Mouse (Mus musculus) heart, adult 2 months (tissue): ENCODE data around the gene Dmrtc2. TPM values are rescaled to one million over a fixed set of nuclear protein-coding genes. Genes with fewer than 3 reads are reported as not detected.
"Not testable (repeated sequence)": the region's sequence is repeated elsewhere in the genome, so short reads cannot be mapped to it uniquely, and the experiment has no call there.

Experiments
- DNase-seq, 2 experiments: peaks; one replicate each; pipeline ENCODE4 v3.0.0; 2021
- H3K27ac ChIP-seq: fragments of 200-600 bp; 2 replicates; pipeline ENCODE4 v1.8.1; 2022
- H3K27me3 ChIP-seq: fragments of 200-500 bp; 2 replicates; pipeline ENCODE4 v1.6.1; 2012; ENCODE audit warnings: mild to moderate bottlenecking, low read length, inconsistent platforms, mixed read lengths; ENCODE audit not compliant: control insufficient read depth, insufficient read depth
- H3K36me3 ChIP-seq: fragments of 200-500 bp; 2 replicates; pipeline ENCODE4 v1.6.1; 2012; ENCODE audit warnings: low read length, inconsistent platforms; ENCODE audit not compliant: control insufficient read depth, insufficient read depth
- H3K4me1 ChIP-seq: fragments of 200-500 bp; 2 replicates; pipeline ENCODE4 v1.6.1; 2011; ENCODE audit warnings: low read length; ENCODE audit not compliant: control insufficient read depth, insufficient read depth
- H3K4me3 ChIP-seq: fragments of 200-600 bp; 2 replicates; pipeline ENCODE4 v1.8.1; 2022
- H3K79me2 ChIP-seq: fragments of 200-500 bp; replicated peaks from 2 replicates; pipeline ENCODE4 v1.6.1; 2012; ENCODE audit warnings: mild to moderate bottlenecking, inconsistent platforms, low read length, moderate library complexity, mixed read lengths; ENCODE audit not compliant: control insufficient read depth, insufficient read depth
- H3K9ac ChIP-seq: fragments of 200-500 bp; 2 replicates; pipeline ENCODE4 v1.6.1; 2012; ENCODE audit warnings: low read depth, mild to moderate bottlenecking, control low read depth, inconsistent platforms, low read length, mixed read lengths
- CTCF ChIP-seq: fragments of 200-600 bp; IDR thresholded peaks from 2 replicates; pipeline ENCODE4 v1.8.1; 2022; ENCODE audit warnings: antibody characterized with exemption, mild to moderate bottlenecking, moderate library complexity
- EP300 ChIP-seq: fragments of 200-500 bp; IDR thresholded peaks from 2 replicates; pipeline ENCODE4 v1.6.1; 2011; ENCODE audit warnings: low read depth, low read length, control low read depth; ENCODE audit not compliant: insufficient read depth
- POLR2A ChIP-seq: fragments of 200-500 bp; IDR thresholded peaks from 2 replicates; pipeline ENCODE4 v1.6.1; 2011; ENCODE audit warnings: mild to moderate bottlenecking, low read depth, low read length, control low read depth; ENCODE audit not compliant: insufficient read depth
- WGBS: fragments of 180-500 bp; shearing (Covaris S2); methylation state at CpG from one replicate; pipeline ENCODE4 v1.1.7; 2018; 5-methylcytosine and 5-hydroxymethylcytosine counted together
- intact Hi-C: fragments of 180-260 bp; cut with DNase I; formaldehyde crosslinking; loops from one replicate; pipeline ENCODE4 v1.15.1; 2025
- polyA plus RNA-seq: library from polyadenylated mRNA; depleted of rRNA; stranded (reverse); fragments of >200 nt; gene quantifications from 2 replicates; pipeline ENCODE4 v1.2.3, GENCODE M21; 2012
- total RNA-seq, 2 experiments: library from RNA; stranded (reverse); gene quantifications; 2 replicates each; pipeline ENCODE4 v1.2.3; 2021

Gene Dmrtc2
- total and polyA plus RNA-seq, 3 experiments, result not detected

DNA sequence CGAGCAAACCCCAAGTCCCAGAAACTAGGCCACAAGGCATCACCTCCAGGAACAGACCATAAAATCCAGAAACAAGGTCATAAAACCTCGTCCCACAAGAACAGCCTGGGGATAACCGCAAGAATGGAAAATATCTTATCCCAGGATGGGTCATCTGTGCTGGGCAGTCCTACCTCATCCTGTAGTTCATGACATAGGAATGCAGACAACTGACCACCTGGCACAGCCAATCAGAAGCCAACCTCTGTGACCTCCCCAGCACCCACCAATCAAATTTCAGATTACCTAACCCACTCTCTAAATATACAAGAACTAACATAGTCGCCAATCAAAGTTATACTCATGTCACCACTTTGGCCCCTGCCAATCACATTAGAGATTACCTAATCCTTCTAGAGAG is 28.8 kb upstream of the Dmrtc2 start:
- Histone ChIP-seq H3K27me3 (no peaks in the 10 kb centered on the region), H3K36me3 (no peaks in the 10 kb centered on the region), H3K79me2 (no peaks in the 10 kb centered on the region), H3K4me1 (no peaks in the 10 kb centered on the region), H3K27ac (no peak overlapping the region), H3K4me3 (no peak overlapping the region), H3K9ac (no peak overlapping the region)
- 77% methylated on average over 4 of the region's 4 CpGs for WGBS
- no peak for TF ChIP-seq EP300
- no peak for TF ChIP-seq CTCF
- no peak for TF ChIP-seq POLR2A
- no peak for DNase-seq
- intact Hi-C loops, result no loop called here

DNA sequence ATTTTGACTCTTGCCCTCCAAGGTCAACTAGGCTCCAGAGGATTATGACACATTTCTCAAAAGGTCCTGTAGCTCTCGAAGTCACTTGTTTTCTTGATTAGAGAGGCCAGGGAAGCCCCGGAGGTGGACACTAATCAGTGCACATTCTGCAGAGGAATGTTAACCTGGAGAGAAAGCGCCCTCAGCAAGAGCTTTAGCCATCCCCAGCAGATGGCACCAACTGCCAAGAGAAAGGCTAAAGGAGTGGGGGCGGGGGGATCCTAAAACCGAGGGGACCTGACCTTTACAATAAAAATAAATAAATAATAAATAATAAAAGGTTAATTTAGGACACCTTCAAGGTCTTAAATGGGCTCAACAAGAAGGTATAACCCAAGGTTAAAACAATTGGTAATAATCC is 25.7 kb upstream of the Dmrtc2 start:
- H3K9ac ChIP-seq, result no peak overlapping the region
- intact Hi-C loops, result no loop called here
- H3K36me3 ChIP-seq, result no peaks in the 10 kb centered on the region
- no peak overlapping the region for H3K4me3 ChIP-seq
- H3K4me1 ChIP-seq, result no peaks in the 10 kb centered on the region
- no peaks in the 10 kb centered on the region for H3K27me3 ChIP-seq
- DNase-seq, result no peak
- TF ChIP-seq POLR2A, result no peak
- no peak for TF ChIP-seq EP300
- no peak for TF ChIP-seq CTCF
- H3K27ac ChIP-seq, result no peak overlapping the region
- 38% methylated on average over 5 of the region's 5 CpGs for WGBS
- no peaks in the 10 kb centered on the region for H3K79me2 ChIP-seq

DNA sequence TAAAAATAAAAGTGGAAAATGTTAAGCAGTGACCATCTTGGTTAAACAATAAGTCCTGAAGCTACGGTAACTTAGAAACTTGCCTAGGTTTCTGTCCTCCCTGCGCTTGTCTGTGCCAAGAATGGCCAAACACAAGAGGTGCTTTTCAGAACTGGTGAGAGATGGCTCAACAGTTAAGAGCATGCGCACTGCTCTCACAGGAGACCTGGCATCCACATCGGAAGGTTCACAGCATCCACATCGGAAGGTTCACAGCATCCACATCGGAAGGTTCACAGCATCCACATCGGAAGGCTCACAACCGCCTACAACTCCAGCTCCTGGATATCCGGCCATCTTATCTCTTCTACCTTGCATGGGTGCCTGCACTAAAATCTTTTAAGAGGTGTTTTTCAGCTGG is 24.7 kb upstream of the Dmrtc2 start:
- H3K9ac ChIP-seq, result no peak overlapping the region
- no peaks in the 10 kb centered on the region for H3K27me3 ChIP-seq
- TF ChIP-seq POLR2A (no peak), EP300 (no peak), CTCF (no peak)
- H3K79me2 ChIP-seq, result no peaks in the 10 kb centered on the region
- no peaks in the 10 kb centered on the region for H3K4me1 ChIP-seq
- intact Hi-C loops, result no loop called here
- no peaks in the 10 kb centered on the region for H3K36me3 ChIP-seq
- no peak overlapping the region for H3K4me3 ChIP-seq
- no peak overlapping the region for H3K27ac ChIP-seq
- no peak for DNase-seq
- 73% methylated on average over 9 of the region's 9 CpGs for WGBS

DNA sequence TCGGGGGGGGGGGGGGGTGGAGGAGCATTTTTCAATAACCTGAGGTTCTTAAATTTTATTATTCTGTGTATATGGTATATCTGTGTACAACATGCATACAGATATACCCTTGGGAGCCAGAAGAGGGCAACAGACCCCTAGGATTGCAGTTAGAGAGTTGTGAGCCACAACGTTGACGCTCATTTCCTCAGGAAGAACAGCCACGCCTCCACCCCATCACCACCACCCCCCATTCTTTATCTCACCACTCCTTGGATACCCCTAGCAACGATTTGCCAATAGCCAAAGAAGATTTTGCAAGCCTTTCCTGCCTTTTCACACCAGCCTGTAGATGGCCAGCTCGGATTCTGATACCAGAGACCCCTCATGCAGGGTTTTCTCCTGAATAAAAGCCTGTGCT is 24.1 kb upstream of the Dmrtc2 start:
- Histone ChIP-seq H3K4me1 (no peaks in the 10 kb centered on the region), H3K79me2 (no peaks in the 10 kb centered on the region), H3K27me3 (no peaks in the 10 kb centered on the region), H3K4me3 (no peak overlapping the region), H3K27ac (no peak overlapping the region), H3K9ac (no peak overlapping the region), H3K36me3 (no peaks in the 10 kb centered on the region)
- 4% methylated on average over 6 of the region's 6 CpGs for WGBS
- TF ChIP-seq CTCF (no peak), POLR2A (no peak), EP300 (no peak)
- DNase-seq, result no peak
- intact Hi-C loops, result no loop called here

DNA sequence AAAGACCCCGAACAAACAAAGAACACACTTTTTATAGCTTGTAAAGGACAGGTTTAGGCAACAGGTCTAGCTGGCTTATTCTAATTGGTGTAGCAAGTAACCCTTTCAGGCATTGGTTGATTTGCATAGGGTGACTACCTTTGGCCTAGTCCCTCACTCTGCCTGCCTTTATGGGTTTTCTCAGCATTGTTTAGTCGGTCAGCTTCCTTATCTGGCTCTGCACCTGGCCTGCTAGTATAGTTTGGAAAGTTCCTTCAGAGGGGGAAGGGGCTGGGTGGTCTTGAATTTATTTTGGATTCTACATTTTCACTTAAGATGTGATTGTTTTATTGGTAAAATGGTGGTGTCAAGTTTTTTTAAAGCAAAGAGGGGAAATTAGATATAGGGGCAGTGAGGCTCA is 23.3 kb upstream of the Dmrtc2 start:
- H3K4me1 ChIP-seq, intact Hi-C loops, H3K27ac ChIP-seq, H3K4me3 ChIP-seq, DNase-seq, H3K9ac ChIP-seq, H3K27me3 ChIP-seq, H3K79me2 ChIP-seq, H3K36me3 ChIP-seq: not testable (repeated sequence)
- 41% methylated on average over 2 of the region's 2 CpGs for WGBS

DNA sequence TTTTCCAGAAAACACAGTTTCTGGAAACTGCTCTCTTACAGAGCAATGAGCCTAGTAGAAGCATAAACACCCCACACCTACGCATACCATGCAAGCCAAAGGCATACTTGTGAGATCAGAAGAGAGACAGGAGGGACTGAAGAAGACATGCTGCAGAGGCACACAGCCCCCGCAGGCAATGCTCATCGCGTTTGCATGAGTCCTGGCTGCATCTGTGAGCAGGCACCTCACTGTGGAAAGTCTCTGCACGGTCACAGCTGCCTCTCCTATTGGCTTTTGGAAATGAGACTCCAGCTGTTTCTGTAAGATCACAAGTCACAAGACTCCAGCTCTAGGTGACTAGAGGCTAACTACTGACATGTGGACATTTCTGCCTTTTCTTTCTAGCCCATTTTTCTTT is 19.7 kb upstream of the Dmrtc2 start:
- Histone ChIP-seq H3K27me3 (no peaks in the 10 kb centered on the region), H3K4me3 (no peak overlapping the region), H3K36me3 (no peaks in the 10 kb centered on the region), H3K4me1 (no peaks in the 10 kb centered on the region), H3K9ac (no peak overlapping the region), H3K79me2 (no peaks in the 10 kb centered on the region), H3K27ac (no peak overlapping the region)
- WGBS, result 25% methylated on average over 5 of the region's 5 CpGs
- TF ChIP-seq POLR2A (no peak), CTCF (no peak), EP300 (no peak)
- DNase-seq, result no peak
- intact Hi-C loops, result no loop called here
